Mouse (Mus musculus) megakaryocyte-erythroid progenitor cell, adult 5-6 weeks (primary cell): ENCODE data around the gene 1700013F07Rik. TPM values are rescaled to one million over a fixed set of nuclear protein-coding genes. Genes with fewer than 3 reads are reported as not detected.
"Not testable (repeated sequence)": the region's sequence is repeated elsewhere in the genome, so short reads cannot be mapped to it uniquely, and the experiment has no call there.

Source experiments
- ATAC-seq: replicated peaks from 2 replicates; pipeline ENCODE4 v1.8.0; 2016; ENCODE audit warnings: mild to moderate bottlenecking, inconsistent platforms; ENCODE audit not compliant: severe bottlenecking, poor library complexity, low FRiP score, low TSS enrichment
- total RNA-seq, 2 experiments: library from RNA; stranded (forward) in 1 of 2; stranded (reverse) in 1 of 2; fragments of 200-1000, 215-1000 nt in 1 of 2; fragments of >200 nt in 1 of 2; fragmentation: Nextera tagmentation in 1 of 2; gene quantifications; 2 replicates each; pipeline ENCODE4 v1.2.3; 2014 to 2017

Gene 1700013F07Rik
- total RNA-seq, 2 experiments from 2014 or later = not detected

- ATAC-seq = peak; percentile 19; the same call in 1 of the 2 replicates
Measured at GRCm38 (mm10) chr3:108536517-108537260, 2.7 kb downstream of the 1700013F07Rik start, which contains the start of gene 5330417C22Rik. Gene 5330417C22Rik (minus strand): TSS chr3:108536536.

DNA sequence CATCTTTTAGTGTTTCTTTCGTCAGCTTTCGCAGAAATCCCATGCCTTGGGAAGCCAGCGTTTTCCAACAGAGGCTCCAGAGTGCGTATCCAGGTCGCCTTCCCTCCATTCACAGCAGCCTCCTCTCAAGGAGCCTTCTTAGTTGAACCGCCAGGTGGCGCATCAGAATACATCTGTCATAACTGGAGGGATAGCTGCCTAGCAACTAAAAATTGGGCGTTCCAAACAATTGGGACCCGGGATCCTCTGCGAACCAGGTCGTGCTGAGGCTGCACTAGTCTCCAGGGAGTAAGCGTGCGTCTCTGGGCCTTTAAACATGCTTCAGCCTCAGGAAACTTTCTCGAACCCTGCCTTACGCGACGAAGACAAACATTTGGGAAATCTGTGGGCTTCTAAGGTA, 3.4 kb downstream of the 1700013F07Rik start:
- ATAC-seq = peak; percentile 96

DNA sequence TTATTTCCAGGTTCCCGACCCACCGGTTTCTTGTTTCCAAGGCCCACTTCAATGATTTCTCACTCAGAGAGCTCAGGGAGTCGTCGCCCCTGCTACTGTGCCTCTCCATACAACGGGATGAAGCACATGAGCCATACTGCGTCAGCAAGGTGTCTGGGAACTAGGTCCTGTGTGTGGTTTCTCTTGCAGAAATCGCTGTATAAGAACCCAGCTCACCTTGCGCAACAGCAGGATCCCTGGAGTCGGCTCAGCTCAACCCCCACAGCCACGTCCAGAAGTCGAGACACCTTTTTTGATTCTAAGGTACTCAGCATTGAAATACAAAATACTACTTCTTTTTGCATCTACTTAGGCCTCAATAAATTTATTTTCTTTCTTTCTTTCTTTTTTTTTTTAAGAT, 8.3 kb downstream of the 1700013F07Rik start:
- no peak for ATAC-seq

DNA sequence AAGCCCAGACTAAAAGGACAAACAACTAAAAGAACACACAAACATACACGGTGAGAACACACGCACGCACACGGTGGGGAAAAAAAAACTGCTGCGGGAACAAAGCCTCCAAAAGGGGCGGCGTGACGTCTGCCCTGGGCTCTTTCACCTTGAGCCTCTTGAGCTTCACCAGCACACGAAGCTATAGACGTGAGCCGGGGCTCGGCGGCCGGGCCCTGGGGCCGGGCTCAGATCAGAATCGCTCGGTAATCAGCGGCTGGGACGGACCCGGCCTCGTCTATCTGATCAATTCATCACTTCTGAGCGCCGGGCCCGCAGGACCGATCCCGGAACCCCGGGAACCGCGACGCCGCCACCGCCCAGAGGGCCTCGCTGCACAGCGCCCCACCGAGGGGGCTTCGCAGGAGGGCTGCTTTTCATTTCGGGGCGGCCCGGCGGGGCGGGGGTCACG, 20.2 kb downstream of the 1700013F07Rik start:
- peak; percentile 45 for ATAC-seq

- peak; percentile 94 for ATAC-seq
Measured at GRCm38 (mm10) chr3:108554587-108555312, 20.8 kb downstream of the 1700013F07Rik start.

DNA sequence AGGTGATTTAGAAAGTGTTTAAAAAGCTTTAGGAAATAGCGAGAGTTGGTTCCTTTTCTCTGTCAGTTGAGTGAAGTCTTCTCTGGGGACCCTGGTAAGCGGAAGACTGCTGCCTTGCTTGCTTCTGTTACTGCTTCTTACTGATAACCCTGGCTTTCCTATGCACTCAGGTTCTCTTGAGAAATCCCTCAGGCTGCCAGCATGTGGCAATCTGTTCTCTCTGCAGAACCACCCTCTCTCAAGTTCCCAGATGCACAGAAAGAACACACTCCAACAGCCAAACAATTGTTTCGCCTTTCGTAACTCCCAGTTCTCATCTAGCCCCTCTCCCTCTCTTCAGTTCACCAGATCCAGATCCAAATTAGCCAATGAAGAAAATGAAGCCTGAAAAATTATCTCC, 23.9 kb downstream of the 1700013F07Rik start:
- peak; percentile 32 for ATAC-seq

- ATAC-seq = peak; percentile 96
Measured at GRCm38 (mm10) chr3:108562133-108562730, 28.3 kb downstream of the 1700013F07Rik start, which contains the start of gene Tmem167b. Gene Tmem167b (minus strand): TSS chr3:108562466.

- peak; percentile 76 for ATAC-seq
Measured at GRCm38 (mm10) chr3:108562777-108563271, 28.9 kb downstream of the 1700013F07Rik start.

DNA sequence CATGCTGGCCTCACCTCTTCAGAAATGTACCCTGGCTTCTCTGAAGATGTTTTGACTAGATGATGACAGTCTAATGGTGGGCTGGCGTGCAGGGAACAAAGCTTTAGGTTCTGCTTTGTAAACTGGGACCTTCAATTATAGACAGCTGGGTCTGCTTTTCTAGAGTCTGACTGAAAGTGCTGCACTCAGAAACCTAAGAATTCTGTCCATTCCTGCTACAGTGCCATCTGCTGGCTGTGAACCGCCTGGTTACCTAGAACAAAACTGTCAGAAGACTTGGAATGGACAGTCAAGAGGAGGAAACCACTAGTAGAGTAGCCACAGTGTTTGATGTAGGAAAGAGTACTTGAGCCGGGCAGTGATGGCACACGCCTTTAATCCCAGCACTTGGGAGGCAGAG, 29.4 kb downstream of the 1700013F07Rik start:
- peak; percentile 65 for ATAC-seq

GRCm38 (mm10) chr3:108567990-108568877, 34.3 kb downstream of the 1700013F07Rik start:
- ATAC-seq = no peak

- not testable (repeated sequence) for ATAC-seq
Measured at GRCm38 (mm10) chr3:108569636-108570035, 35.7 kb downstream of the 1700013F07Rik start.

- no peak for ATAC-seq
Measured at GRCm38 (mm10) chr3:108570813-108571212, 36.9 kb downstream of the 1700013F07Rik start.

GRCm38 (mm10) chr3:108571443-108572294, 37.7 kb downstream of the 1700013F07Rik start, which contains the start of gene Taf13:
Gene Taf13 (plus strand): TSS chr3:108571698.
- peak; percentile 98 for ATAC-seq

GRCm38 (mm10) chr3:108572309-108573010, 38.5 kb downstream of the 1700013F07Rik start:
- ATAC-seq = no peak

DNA sequence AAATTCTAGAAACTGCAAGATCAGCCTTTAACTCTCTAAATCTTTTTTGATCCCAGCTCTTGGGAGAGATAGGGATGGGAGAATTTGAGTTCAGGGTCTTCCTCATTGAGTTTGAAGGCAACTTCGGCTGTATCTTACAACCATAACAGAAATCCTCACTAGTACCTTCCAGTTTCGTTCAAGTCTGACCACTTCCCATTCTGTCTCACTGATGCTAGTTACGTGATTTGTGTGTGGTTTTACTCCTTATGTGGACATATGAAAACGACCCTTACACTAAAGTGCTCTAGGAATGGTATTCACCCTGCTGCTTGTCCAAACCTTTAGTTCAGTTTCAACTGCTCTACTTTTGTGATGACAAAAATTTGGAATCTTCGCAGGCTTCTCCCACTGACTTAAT, 40.1 kb downstream of the 1700013F07Rik start:
- ATAC-seq = no peak

GRCm38 (mm10) chr3:108584580-108584979, 50.6 kb downstream of the 1700013F07Rik start:
- peak; percentile 60; the same call in 1 of the 2 replicates for ATAC-seq

DNA sequence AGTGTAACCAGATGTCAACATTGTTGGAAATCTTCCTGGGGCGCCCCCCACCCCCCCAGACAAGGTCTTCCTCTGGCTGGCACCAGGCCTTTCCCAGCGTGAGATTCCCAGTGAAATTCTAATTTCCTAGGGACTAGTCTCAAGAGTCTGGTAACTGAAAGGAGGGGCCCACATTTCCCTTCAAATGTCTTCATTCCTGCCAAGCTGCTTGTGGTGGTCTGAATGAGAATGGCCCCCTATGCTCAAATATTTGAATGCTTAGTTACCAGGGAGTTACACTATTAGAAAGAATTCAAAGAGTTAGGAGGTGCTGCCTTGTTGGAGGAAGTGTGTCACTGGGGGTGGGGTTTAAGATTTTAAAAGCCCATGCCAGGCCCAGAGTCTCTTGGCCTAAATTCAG, 54.5 kb downstream of the 1700013F07Rik start:
- ATAC-seq = no peak
